Mouse (Mus musculus) embryonic facial prominence, embryonic 15.5 days (tissue): ENCODE measurements around the gene Hoxa3. TPM values are rescaled to one million over a fixed set of nuclear protein-coding genes. Genes with fewer than 3 reads are reported as not detected.
A peak's percentile ranks its signal among the peaks of the same experiment; 100 is the strongest.

ENCODE experiments used
- ATAC-seq: fragments of 200-750 bp; cut with Nextera tagmentation; 2 replicates; pipeline ENCODE4 v1.8.0; 2017; ENCODE audit warnings: low read depth, moderate TSS enrichment; ENCODE audit not compliant: insufficient number of reproducible peaks, low FRiP score, low TSS enrichment
- H3K27ac ChIP-seq: fragments of 300-500 bp; sonication (generic); replicated peaks from 2 replicates; pipeline ENCODE4 v1.5.1; 2015; ENCODE audit warnings: mild to moderate bottlenecking, inconsistent platforms
- H3K27me3 ChIP-seq: fragments of 300-500 bp; sonication (generic); 2 replicates; pipeline ENCODE4 v1.6.1; 2015; ENCODE audit warnings: inconsistent platforms
- H3K36me3 ChIP-seq: fragments of 300-500 bp; sonication (generic); 2 replicates; pipeline ENCODE4 v1.6.1; 2015; ENCODE audit warnings: mild to moderate bottlenecking, inconsistent platforms
- H3K4me1 ChIP-seq: fragments of 300-500 bp; sonication (generic); 2 replicates; pipeline ENCODE4 v1.6.1; 2015; ENCODE audit warnings: inconsistent platforms
- H3K4me2 ChIP-seq: fragments of 300-500 bp; sonication (generic); replicated peaks from 2 replicates; pipeline ENCODE4 v1.6.1; 2015; ENCODE audit warnings: mild to moderate bottlenecking, inconsistent platforms
- H3K4me3 ChIP-seq: fragments of 300-500 bp; sonication (generic); replicated peaks from 2 replicates; pipeline ENCODE4 v1.5.1; 2015; ENCODE audit warnings: mild to moderate bottlenecking, inconsistent platforms
- H3K9ac ChIP-seq: fragments of 300-500 bp; sonication (generic); 2 replicates; pipeline ENCODE4 v1.6.1; 2015; ENCODE audit warnings: inconsistent platforms
- H3K9me3 ChIP-seq: fragments of 300-500 bp; sonication (generic); replicated peaks from 2 replicates; pipeline ENCODE4 v1.6.1; 2016; ENCODE audit warnings: inconsistent platforms
- WGBS: fragments of 180-500 bp; shearing (Covaris S2); methylation state at CpG from one replicate; pipeline ENCODE4 v1.1.7; 2015; 5-methylcytosine and 5-hydroxymethylcytosine counted together
- polyA plus RNA-seq: library from polyadenylated mRNA; unstranded; fragments of >200 nt; fragmentation: Nextera tagmentation; extraction: Ambion mirVana; gene quantifications from 2 replicates; pipeline ENCODE4 v1.2.1, GENCODE M21; 2015

Hoxa3 gene
- polyA plus RNA-seq, 1 experiment from 2014 or later = 0.13 TPM

GRCm38 (mm10) chr6:52236806-52237205 is 23.7 kb upstream of the Hoxa3 start:
- Histone ChIP-seq H3K4me1 (peaks cover 20% of the 10 kb centered on the region), H3K36me3 (no peaks in the 10 kb centered on the region), H3K4me3 (no peak overlapping the region), H3K9ac (no peak overlapping the region), H3K27ac (no peak overlapping the region), H3K27me3 (peaks cover 97% of the 10 kb centered on the region), H3K4me2 (no peak overlapping the region), H3K9me3 (no peaks in the 10 kb centered on the region)
- ATAC-seq = no peak
- WGBS = 6% methylated on average over 3 of the region's 3 CpGs

GRCm38 (mm10) chr6:52235866-52236265 is 22.7 kb upstream of the Hoxa3 start:
- Histone ChIP-seq H3K9ac (no peak overlapping the region), H3K4me3 (no peak overlapping the region), H3K4me1 (peaks cover 20% of the 10 kb centered on the region), H3K27me3 (peaks cover 95% of the 10 kb centered on the region), H3K9me3 (no peaks in the 10 kb centered on the region), H3K36me3 (no peaks in the 10 kb centered on the region), H3K27ac (no peak overlapping the region), H3K4me2 (no peak overlapping the region)
- ATAC-seq = no peak
- WGBS = 18% methylated on average over 6 of the region's 6 CpGs

- ATAC-seq = no peak
- no peak overlapping the region for H3K4me3 ChIP-seq
- H3K9ac ChIP-seq = no peak overlapping the region
- no peaks in the 10 kb centered on the region for H3K36me3 ChIP-seq
- peaks cover 95% of the 10 kb centered on the region for H3K27me3 ChIP-seq
- peaks cover 20% of the 10 kb centered on the region for H3K4me1 ChIP-seq
- 23% methylated on average over 9 of the region's 9 CpGs for WGBS
- H3K4me2 ChIP-seq = no peak overlapping the region
- H3K9me3 ChIP-seq = no peaks in the 10 kb centered on the region
- H3K27ac ChIP-seq = no peak overlapping the region
These were observed 22.1 kb upstream of the Hoxa3 start for GRCm38 (mm10) chr6:52235267-52235666.

- peaks cover 16% of the 10 kb centered on the region for H3K4me1 ChIP-seq
- peaks cover 95% of the 10 kb centered on the region for H3K27me3 ChIP-seq
- H3K36me3 ChIP-seq = no peaks in the 10 kb centered on the region
- peak overlapping the region; percentile 13; the same call in 1 of the 2 replicates for H3K4me3 ChIP-seq
- H3K4me2 ChIP-seq = no peak overlapping the region
- no peak overlapping the region for H3K27ac ChIP-seq
- no peak overlapping the region for H3K9ac ChIP-seq
- WGBS = under 1% methylated on average over 65 of the region's 68 CpGs
- no peak for ATAC-seq
- H3K9me3 ChIP-seq = no peaks in the 10 kb centered on the region
These were observed 21.4 kb upstream of the Hoxa3 start for GRCm38 (mm10) chr6:52234428-52235140.

- Histone ChIP-seq H3K27ac (no peak overlapping the region), H3K36me3 (no peaks in the 10 kb centered on the region), H3K4me1 (peaks cover 19% of the 10 kb centered on the region), H3K27me3 (peaks cover 97% of the 10 kb centered on the region), H3K4me3 (peak overlapping the region; percentile 13; the same call in 1 of the 2 replicates), H3K4me2 (no peak overlapping the region), H3K9ac (no peak overlapping the region), H3K9me3 (no peaks in the 10 kb centered on the region)
- WGBS = under 1% methylated on average over 70 of the region's 70 CpGs
- no peak for ATAC-seq
These were observed 20.7 kb upstream of the Hoxa3 start for GRCm38 (mm10) chr6:52233546-52234427.

- Histone ChIP-seq H3K4me2 (no peak overlapping the region), H3K9me3 (no peaks in the 10 kb centered on the region), H3K27ac (no peak overlapping the region), H3K27me3 (peaks cover 96% of the 10 kb centered on the region), H3K36me3 (no peaks in the 10 kb centered on the region), H3K4me1 (peaks cover 19% of the 10 kb centered on the region), H3K4me3 (no peak overlapping the region), H3K9ac (no peak overlapping the region)
- WGBS = 1% methylated on average over 23 of the region's 23 CpGs
- no peak for ATAC-seq
These were observed 19.9 kb upstream of the Hoxa3 start for GRCm38 (mm10) chr6:52232984-52233545.

GRCm38 (mm10) chr6:52232568-52232965 is 19.4 kb upstream of the Hoxa3 start:
- Histone ChIP-seq H3K27me3 (peaks cover 95% of the 10 kb centered on the region), H3K4me2 (no peak overlapping the region), H3K4me3 (no peak overlapping the region), H3K4me1 (peaks cover 19% of the 10 kb centered on the region), H3K27ac (no peak overlapping the region), H3K9me3 (no peaks in the 10 kb centered on the region), H3K36me3 (no peaks in the 10 kb centered on the region), H3K9ac (no peak overlapping the region)
- WGBS = under 1% methylated on average over 18 of the region's 18 CpGs
- ATAC-seq = no peak

- H3K9me3 ChIP-seq = no peaks in the 10 kb centered on the region
- H3K27me3 ChIP-seq = peaks cover 95% of the 10 kb centered on the region
- no peak overlapping the region for H3K4me3 ChIP-seq
- no peaks in the 10 kb centered on the region for H3K36me3 ChIP-seq
- no peak overlapping the region for H3K9ac ChIP-seq
- 1% methylated on average over 18 of the region's 18 CpGs for WGBS
- no peak overlapping the region for H3K27ac ChIP-seq
- no peak overlapping the region for H3K4me2 ChIP-seq
- H3K4me1 ChIP-seq = peaks cover 19% of the 10 kb centered on the region
- no peak for ATAC-seq
These were observed 18.9 kb upstream of the Hoxa3 start for GRCm38 (mm10) chr6:52231885-52232567.

GRCm38 (mm10) chr6:52230516-52231165 is 17.5 kb upstream of the Hoxa3 start, which contains the start of gene Hoxa9:
Gene Hoxa9 (minus strand): TSS chr6:52231089.
- Histone ChIP-seq H3K9ac (no peak within 1 kb of the TSS), H3K4me3 (no peak within 1 kb of the TSS; the same call in 1 of the 2 replicates), H3K27me3 (peaks cover 95% of the 10 kb centered on the region), H3K36me3 (no peaks in the 10 kb centered on the region), H3K4me1 (peaks cover 24% of the 10 kb centered on the region), H3K4me2 (no peak within 1 kb of the TSS), H3K27ac (no peak within 1 kb of the TSS), H3K9me3 (no peaks in the 10 kb centered on the region)
- WGBS = under 1% methylated on average over 32 of the region's 36 CpGs
- ATAC-seq = no peak

- Histone ChIP-seq H3K4me1 (peaks cover 28% of the 10 kb centered on the region), H3K27me3 (peaks cover 95% of the 10 kb centered on the region), H3K4me2 (no peak overlapping the region), H3K27ac (no peak overlapping the region), H3K9me3 (no peaks in the 10 kb centered on the region), H3K36me3 (no peaks in the 10 kb centered on the region), H3K9ac (no peak overlapping the region), H3K4me3 (no peak overlapping the region)
- ATAC-seq = no peak
- WGBS = 3% methylated on average over 44 of the region's 44 CpGs
These were observed 16.7 kb upstream of the Hoxa3 start for GRCm38 (mm10) chr6:52229558-52230416.
